Mouse (Mus musculus): ENCODE measurements around the gene Plekha4.
A peak's percentile ranks its signal among the peaks of the same experiment; 100 is the strongest.
"Not testable (repeated sequence)": the region's sequence is repeated elsewhere in the genome, so short reads cannot be mapped to it uniquely, and the experiment has no call there.

The Plekha4 gene

DNA sequence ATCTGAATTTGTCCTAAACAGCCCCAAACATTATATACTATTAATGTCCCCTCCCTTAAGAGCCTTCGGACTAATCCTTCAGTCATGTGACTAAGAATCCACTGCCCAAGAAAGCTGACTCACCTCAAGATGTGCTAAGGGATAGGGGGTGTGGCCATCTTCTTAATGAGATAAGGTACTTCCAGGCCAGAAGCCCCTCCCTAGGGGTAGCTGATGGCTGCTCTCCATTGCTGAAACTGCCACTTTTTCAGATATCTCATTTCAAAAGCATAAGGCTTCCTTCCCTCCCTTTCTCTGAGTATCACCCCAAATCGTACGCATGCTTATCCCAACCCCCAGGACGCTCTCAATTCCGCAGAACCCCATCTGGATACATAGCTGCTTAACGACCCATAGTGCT lies 17.6 kb upstream of the Plekha4 start:
- no peak for DNase-seq (ENCODE audit: extremely low spot score, low read depth, low spot score)

DNA sequence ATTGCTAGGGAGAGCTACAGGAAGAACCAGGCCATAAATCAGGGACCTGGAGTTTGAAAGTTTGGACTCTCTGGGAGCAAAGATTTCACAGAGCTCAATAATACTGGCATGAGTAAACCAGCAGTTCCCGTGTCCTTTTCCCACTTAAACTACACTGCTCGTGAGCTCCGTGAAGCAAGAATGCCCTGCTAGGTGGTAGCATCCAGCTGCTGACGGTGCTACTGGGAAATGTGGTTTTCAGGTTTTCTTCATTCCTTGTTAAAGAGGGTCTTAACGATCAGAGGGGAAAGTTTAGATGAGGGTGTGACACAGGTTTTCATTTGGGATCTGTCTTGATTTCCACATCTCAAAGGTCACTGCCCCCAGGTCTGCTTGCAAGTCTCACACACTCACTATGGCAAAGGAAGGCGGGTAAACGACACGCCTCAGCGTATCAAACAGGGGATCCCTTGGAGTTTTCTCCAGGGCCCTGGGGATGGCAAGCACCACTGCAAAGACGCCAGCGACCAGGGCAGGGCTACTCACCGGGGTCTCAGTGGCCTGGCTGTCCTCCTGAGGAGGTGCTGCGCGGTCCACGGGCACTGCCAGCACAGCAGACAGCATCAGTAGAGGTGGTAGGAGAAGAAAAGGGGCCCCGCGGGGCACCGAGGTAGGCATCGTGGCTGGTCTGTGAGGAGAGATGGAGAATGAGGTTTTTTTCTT lies 16.8 kb upstream of the Plekha4 start:
- no peak for DNase-seq (ENCODE audit: extremely low spot score, low read depth, low spot score)

DNA sequence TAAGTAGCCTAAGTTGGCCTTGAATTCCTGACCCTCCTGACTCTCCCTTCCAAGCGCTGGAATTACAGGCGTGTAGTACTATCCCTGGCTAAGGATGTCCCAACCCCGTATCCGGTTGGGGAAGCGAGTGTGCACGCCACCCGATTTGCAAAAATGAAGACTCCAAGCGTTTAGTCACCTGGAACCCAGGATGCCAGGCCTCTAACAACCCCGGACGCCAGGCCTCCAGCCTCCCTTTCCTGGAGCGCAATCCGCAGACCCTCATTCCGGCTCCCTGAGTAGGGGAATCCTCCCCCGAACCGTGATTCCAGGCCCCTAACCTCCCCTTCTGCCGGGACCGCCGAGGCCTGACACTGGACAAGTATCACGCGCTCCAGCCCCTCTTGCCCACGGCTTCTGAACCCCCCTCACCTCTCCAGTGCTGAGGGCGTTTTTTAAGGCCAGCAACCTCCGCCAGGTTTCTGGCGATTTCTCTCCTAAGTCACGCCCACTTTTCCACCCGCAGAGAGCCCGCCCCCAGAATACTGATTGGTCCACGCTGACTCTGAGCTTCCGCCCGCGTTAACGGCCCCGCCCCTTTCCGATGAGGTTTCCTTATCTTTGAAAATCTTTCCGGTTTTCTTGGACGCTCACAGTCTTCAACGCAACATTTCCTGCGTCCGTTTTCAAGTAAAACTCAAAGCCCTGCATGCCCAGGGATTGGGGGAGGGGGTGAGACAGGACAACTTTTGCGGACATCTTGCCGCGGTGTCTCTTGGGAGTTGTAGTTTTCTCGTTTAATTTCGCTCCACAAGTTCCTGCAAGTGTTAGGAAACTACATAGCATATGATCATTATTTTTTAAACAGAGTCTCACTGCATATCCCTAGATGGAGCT lies 16.0 kb upstream of the Plekha4 start, which contains the start of gene Nucb1:
Gene Nucb1, minus strand, starts transcription at position 495 of the 876 bp plus-strand sequence.
- peak; percentile 89 for DNase-seq (ENCODE audit: extremely low spot score, low read depth, low spot score)

DNA sequence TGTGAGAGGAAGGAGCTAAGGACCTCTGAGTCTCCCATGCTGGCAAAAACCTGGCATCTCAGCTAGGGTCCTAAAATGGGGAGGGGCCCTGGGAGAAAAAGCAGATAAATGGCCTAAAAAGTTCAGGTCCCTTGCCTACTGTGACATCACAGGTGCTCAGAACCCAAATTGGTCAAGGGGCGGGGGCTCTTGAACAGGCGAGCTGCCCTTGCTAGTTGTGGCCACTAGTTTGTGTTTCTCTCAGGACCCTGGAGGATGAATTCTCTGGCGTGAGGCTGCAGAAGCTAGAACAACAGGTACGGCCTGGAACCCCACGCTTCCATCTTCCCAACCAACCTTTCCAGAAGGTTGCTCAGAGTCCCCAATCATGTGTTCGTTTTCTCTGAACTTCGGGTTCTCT lies 11.7 kb upstream of the Plekha4 start:
- DNase-seq (ENCODE audit: extremely low spot score, low read depth, low spot score): no peak

DNA sequence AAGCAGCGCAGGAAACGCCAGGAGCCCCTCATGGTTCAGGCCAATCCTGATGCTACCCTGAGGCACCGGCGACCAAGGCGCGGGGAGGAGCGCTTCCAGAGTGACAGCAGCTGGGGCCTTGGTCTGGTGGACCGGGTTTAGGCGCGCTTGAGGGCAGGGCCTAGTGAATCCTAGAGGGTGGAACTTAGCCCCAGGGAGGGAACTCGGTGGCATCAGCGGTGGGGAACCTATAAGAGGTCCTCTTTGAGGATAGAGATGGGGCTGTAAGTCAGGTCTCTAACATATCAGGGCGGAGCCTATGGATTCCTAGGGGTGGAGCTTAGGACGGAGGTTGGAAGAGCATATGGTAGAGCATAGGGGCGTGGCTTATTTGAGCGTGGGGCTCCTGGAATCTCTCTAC lies 10.7 kb upstream of the Plekha4 start:
- no peak for DNase-seq (ENCODE audit: extremely low spot score, low read depth, low spot score)

DNA sequence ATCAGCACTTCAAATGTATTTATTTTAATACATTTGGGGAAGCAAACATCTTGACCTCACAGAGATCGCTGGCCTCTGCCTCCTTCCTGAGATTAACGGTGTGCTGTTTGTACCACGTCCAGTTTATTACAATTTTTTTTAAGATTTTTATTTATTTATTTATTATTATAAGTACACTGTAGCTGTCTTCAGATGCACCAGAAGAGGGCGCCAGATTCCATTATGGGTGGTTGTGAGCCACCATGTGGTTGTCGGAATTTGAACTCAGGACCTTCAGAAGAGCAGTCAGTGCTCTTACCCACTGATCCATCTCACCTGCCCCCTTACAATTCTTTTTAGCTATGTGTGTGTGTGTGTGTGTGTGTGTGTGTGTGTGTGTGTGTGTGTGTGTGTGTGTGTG lies 9.3 kb upstream of the Plekha4 start:
- DNase-seq (ENCODE audit: extremely low spot score, low read depth, low spot score): not testable (repeated sequence)

DNA sequence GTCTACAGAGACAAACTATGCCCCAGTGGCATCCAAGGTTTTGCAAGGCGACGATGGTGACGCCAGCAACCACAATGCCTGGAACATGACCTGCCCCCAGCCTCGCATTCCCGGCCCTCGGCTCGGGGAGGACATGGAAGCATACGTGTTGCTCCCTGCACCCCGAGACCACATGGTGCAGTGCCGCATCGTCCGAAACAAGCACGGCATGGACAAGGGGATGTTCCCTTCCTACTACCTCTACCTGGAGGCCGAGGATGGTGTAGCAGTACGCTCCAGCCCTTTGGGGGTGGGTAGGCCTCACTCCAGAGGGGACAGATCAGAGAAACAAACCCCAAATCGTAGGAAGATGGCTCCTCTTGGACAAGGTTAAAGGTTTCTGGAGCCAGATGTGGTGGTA lies 7.5 kb upstream of the Plekha4 start:
- no peak for DNase-seq (ENCODE audit: extremely low spot score, low read depth, low spot score)

DNA sequence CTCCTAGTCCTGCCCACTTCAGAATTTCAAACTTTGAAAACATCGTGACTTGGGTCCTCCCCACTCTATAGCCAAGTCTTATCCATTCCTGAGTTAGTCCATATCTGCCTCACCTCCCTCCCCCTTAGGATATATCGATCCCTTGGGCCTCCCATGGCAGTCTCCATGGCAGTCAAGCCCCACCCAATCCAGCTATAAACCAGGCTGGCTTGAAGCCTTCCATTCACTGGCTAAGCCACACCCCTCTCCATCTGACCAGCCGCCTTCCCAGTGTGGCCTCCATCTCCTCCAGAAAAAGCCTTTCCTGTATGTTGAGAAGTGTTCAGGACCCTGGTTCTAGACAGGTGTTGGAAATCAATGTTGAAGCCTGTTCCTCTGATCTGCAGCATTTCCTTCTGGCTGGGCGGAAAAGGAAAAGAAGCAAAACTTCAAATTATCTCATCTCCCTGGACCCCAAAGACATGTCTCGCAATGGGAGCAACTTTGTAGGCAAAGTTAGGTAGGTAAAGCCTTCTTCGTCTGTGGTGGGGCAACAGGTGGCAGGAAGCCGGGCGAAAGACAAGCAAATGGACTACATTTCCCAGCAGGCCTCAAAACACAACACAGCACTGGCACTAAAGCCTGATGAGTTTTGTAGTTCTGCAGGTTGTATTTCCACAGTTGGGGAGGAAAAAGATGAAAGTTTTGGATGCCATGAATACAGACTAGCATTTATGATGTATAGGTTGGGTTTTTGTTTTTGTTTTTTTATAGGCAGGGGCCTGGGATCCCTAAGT lies 6.6 kb upstream of the Plekha4 start:
- DNase-seq (ENCODE audit: extremely low spot score, low read depth, low spot score): no peak

DNA sequence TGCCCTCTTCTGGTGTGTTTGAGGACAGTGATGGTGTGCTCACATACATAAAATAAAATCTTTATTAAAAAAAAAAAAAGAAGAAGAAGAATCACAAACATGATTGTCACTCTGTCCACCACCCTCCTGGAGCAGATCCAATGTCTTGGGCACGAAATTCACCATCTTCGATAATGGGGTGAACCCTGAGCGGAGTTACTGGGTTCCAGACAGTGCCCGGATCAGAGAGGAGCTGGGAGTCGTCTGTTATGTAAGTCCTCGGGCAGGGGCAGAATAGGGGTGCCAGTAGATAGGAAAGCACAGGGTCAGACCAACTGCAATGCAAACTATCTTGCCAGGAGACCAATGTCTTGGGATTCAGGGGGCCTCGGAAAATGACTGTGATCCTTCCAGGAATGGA lies 5.5 kb upstream of the Plekha4 start:
- DNase-seq (ENCODE audit: extremely low spot score, low read depth, low spot score): no peak

DNA sequence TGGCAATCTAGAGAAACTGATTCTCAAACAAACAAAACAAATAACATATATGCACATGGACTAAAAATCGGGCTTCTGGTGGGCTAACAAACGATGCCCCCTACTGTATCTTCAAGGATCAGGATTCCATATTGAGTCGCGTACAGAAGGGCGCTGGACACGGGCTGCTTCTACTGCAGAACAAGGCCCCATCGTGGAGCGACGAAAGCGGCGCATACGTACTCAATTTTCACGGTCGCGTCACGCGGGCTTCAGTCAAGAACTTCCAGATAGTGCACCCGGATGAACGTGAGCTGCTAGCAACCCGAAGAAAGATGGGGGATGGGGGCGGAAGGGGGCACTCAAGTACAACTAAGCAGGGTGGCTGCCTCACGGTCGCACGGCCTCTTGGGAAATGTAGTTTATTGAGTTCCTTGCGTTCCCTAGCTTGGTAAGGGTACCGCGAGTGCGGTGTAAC lies 4.4 kb upstream of the Plekha4 start:
- peak; percentile 74 for DNase-seq (ENCODE audit: extremely low spot score, low read depth, low spot score)

DNA sequence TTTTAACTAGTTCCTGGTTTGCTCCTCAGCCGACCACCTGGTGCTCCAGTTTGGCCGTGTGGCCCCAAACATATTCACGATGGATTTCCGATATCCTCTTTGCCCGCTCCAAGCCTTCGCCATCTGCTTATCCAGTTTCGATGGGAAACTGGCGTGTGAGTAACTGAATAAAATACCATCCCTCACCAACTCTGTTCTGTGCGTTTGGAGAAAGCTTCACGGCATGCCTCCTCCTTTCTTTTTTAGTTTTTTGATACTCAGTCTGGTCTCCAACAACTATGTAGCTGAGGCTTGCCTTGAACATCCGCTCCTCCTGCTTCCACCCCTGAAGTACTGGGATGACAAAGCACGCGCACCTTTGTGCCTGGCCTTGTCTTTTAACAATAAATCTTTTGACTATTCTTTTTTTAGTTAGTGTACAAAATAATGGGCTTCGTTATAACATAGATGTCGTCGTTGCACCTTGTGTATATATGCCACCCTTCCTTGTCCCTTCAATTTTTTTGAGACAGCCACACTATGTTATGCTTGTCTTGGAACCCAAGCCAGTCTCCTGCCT lies 3.9 kb upstream of the Plekha4 start:
- DNase-seq (ENCODE audit: extremely low spot score, low read depth, low spot score): no peak

DNA sequence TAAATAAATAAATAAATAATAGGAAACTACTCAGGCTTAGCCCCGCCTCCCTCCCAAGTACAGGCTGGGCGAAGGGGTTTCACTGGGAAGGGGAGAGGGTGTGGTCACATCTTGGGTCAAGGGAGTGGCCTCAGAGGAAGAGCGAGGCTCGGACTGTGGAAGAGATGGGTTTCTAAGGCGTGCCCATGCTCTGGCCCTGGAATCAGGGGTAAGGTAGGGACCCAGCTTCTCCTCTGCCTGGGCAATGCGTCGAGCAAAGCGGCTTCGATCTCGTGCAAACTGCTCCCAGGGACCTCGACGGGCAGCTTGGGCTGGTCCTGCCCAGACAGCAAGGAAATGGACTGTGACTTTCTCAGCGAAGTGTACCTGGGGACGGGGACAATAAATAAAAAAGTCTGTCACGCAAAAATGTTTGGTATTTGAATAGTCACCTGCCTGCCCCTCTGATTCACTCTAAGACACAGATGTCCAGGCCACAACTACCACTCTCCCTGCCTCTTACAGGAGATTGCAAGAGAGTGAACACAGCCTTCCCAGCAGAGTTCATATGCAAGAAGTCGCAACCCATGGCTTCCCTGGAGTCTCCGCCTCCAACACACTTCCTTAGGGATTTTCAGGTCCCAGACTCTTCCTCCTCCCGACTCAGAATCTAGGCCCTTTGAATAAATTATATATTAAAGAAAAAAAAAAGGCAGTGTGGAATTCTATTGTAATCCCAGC lies 3.0 kb upstream of the Plekha4 start:
- no peak for DNase-seq (ENCODE audit: extremely low spot score, low read depth, low spot score)

DNA sequence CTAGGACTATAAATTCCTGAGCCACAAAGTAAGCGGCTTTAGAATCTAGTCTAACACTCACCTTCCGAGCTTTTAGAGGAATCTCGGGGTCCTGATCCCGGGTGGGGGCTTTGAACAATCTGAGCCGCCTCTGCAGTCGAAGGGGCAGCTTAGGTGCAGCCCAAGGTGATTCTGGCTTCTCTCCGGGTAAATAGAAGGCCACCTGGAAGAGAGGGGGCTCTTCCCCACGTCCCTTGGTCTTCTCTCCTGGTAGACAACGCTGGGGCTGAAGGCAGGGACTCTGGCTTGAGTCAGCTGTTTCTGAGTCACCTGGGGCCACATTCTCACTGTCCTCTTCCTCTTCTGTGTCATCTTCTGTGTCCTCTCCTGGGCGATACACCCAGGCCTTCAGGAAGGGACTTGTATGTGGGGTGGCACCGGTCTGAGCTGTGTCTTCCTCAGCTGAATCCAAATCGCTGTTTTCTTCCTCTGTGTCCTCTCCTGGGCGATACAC lies 2.4 kb upstream of the Plekha4 start:
- DNase-seq (ENCODE audit: extremely low spot score, low read depth, low spot score): no peak

DNA sequence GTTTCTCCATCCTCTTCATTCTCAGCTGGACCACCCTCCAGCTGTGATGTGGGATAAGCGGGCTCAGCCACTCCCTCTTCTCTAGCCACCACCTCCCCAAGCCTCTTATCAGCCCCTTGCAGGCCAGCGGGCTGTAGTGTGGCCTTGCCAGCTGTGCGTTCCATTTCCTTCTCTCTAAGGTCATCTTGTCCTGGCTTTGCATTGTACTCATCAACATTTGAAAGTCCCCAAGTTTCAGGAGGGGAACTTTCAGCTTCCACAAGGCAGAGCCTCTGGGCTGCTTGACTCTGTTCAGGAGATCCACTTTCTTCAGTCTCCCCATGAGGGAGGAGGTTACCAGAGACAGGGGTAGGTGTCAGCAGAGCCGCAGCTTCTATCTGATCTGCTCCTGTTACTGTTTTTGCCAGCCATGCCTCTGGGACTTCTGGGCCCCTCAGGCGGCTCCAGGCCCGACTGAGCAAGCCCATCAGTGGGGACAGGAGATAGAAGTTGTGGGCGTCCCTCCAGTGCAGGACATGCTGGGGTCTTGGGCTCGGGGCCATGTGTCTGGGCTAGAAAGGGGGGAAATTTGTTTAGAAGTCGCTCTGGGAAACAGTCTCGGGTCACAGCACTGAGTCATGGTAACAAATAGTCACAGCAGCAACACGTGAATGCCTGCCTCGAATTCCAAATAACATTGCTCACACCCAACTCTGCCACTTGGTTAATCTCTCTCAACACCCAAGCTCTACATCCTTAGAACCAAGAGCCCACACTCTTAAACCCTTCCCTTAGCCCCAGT lies 1.1 kb upstream of the Plekha4 start:
- no peak for DNase-seq (ENCODE audit: extremely low spot score, low read depth, low spot score)

DNA sequence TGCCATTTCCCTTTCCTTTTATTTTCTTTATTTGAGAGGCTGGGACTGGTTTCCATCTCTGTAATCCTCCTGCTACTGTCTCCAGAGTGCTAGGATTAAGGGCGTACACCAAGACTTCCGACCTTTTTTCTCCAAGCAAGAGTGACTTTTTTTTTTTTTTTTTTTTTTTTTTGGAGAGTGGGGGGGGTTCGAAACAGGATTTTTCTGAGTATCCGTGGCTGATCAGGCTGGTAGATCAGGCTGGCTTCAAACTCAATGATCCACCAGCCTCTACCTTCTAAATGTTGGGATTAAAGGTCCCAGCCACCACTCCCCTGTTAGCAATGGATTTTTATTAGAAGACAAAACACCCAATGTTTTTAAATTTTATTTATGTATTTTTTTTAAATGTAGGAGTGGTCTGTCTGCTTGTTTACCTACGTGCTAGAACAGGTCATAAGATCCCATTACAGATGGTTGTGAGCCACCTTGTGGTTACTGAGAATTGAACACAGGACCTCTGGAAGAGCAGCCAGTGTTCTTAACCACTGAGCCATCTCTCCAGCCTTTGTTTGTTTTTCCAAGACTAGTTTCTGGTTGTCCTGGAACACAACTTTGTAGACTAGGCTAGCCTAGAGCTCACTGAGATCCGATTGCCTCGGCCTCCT lies 467 bp downstream of the Plekha4 start:
- no peak for DNase-seq (ENCODE audit: extremely low spot score, low read depth, low spot score)

DNA sequence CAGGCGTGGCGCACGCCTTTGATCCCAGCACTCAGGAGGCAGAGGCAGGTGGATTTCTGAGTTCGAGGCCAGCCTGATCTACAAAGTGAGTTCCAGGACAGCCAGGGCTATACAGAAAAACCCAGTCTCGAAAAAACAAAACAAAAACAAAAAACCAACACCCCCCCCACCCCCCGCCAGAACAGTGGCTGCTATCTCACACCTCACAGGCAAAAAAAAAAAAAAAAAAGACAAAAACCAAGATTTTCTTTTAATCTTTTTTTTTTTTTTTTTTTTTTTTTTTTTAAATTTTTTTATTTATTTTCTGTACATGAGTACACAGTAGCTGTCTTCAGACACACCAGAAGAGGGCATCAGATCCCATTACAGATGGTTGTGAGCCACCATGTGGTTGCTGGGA lies 1.0 kb downstream of the Plekha4 start:
- DNase-seq (ENCODE audit: extremely low spot score, low read depth, low spot score): not testable (repeated sequence)

DNA sequence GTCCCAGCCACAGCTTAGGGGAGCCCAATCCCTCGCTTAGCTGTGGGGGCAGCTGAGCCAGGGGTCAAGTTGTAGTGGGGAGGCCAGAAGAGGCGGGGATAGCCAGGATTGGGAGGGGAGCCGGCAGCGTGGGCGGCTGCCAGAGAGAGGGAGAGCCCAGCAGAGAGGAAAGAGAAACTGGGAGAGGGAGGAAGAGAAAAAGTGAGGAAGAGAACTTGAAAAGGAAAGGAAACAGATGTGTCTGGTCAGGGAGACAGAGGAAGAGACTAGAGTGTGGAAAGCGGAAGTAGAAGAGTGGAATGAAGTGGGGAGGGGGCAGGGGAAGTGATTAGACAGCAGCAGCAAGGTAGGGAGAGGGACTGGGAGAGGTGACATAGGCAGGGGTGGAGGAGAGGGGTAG lies 3.3 kb downstream of the Plekha4 start:
- DNase-seq (ENCODE audit: extremely low spot score, low read depth, low spot score): no peak

DNA sequence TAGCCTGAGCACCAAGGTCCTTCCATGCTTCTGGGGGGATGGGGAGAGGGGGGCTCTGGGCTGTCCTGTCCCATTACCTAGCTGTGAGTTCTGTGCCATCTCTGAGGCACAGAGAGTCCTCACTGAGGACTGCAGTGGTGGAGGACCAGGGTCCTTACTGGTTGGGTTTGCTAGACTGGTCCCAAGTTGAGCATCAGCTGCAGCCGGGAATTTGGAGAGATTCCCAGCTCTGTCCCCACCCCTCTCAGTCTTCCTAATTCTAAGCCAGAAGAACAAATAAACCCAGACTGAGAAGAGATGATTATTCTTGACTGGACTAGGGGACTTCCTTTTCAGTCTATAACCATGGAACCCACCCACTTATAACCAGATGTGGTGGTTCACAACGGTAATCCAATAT lies 4.5 kb downstream of the Plekha4 start:
- DNase-seq (ENCODE audit: extremely low spot score, low read depth, low spot score): no peak

DNA sequence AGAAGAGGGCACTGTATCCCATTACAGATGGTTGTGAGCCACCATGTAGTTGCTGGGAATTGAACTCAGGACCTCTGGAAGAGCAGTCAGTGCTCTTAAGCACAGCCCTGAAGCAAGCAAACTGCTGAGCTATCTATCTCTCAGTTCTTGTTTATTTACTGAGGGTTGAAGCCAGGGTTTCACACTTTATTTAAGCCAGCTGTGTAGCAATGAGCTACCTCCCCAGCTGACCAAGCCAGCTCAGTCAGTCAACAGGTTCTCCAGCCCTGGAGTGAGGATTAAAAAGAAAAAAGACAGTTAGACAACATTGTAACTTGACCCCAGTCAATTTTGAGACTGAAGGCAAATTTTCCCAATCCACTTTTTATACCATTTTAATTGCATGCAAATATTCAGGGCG lies 9.5 kb downstream of the Plekha4 start:
- no peak for DNase-seq (ENCODE audit: extremely low spot score, low read depth, low spot score)
